Mouse (Mus musculus) liver, adult (tissue): ENCODE data around the gene Lsm6.

Experiments
- GATA4 ChIP-seq: IDR thresholded peaks from 2 replicates; pipeline ENCODE4 v1.6.1; 2014; ENCODE audit warnings: mild to moderate bottlenecking, low read length; ENCODE audit not compliant: insufficient replicate concordance

The Lsm6 gene

GRCm38 (mm10) chr8:78820673-78821310 lies at the start of gene Lsm6:
Lsm6 (minus strand) TSS chr8:78821140.
- no peak for TF ChIP-seq GATA4

- TF ChIP-seq GATA4 = no peak
Observed at GRCm38 (mm10) chr8:78867036-78867435, 46.1 kb upstream of the Lsm6 start.

- TF ChIP-seq GATA4 = no peak
Observed at GRCm38 (mm10) chr8:78863001-78863400, 42.1 kb upstream of the Lsm6 start.

- TF ChIP-seq GATA4 = no peak
Observed at GRCm38 (mm10) chr8:78862046-78862445, 41.1 kb upstream of the Lsm6 start.

- TF ChIP-seq GATA4 = no peak
Observed at GRCm38 (mm10) chr8:78860789-78861188, 39.8 kb upstream of the Lsm6 start.

GRCm38 (mm10) chr8:78857421-78857820 lies 36.5 kb upstream of the Lsm6 start:
- no peak for TF ChIP-seq GATA4

- TF ChIP-seq GATA4 = no peak
Observed at GRCm38 (mm10) chr8:78852279-78852678, 31.3 kb upstream of the Lsm6 start.

GRCm38 (mm10) chr8:78847240-78847639 lies 26.3 kb upstream of the Lsm6 start:
- TF ChIP-seq GATA4 = no peak

- TF ChIP-seq GATA4 = no peak
Observed at GRCm38 (mm10) chr8:78844559-78844958, 23.6 kb upstream of the Lsm6 start.

GRCm38 (mm10) chr8:78838656-78839413 lies 17.9 kb upstream of the Lsm6 start:
- no peak for TF ChIP-seq GATA4

- no peak for TF ChIP-seq GATA4
Observed at GRCm38 (mm10) chr8:78836091-78836490, 15.2 kb upstream of the Lsm6 start.

GRCm38 (mm10) chr8:78828414-78828813 lies 7.5 kb upstream of the Lsm6 start:
- TF ChIP-seq GATA4 = no peak

- no peak for TF ChIP-seq GATA4
Observed at GRCm38 (mm10) chr8:78824515-78824914, 3.6 kb upstream of the Lsm6 start.

GRCm38 (mm10) chr8:78814743-78815142 lies 6.2 kb downstream of the Lsm6 start:
- TF ChIP-seq GATA4 = no peak

- TF ChIP-seq GATA4 = no peak
Observed at GRCm38 (mm10) chr8:78813021-78813420, 7.9 kb downstream of the Lsm6 start.

- TF ChIP-seq GATA4 = no peak
Observed at GRCm38 (mm10) chr8:78812446-78812845, 8.5 kb downstream of the Lsm6 start.

- no peak for TF ChIP-seq GATA4
Observed at GRCm38 (mm10) chr8:78811748-78812147, 9.2 kb downstream of the Lsm6 start.
